Mouse (Mus musculus): ENCODE results near the gene Etv5.

Gene Etv5

DNA sequence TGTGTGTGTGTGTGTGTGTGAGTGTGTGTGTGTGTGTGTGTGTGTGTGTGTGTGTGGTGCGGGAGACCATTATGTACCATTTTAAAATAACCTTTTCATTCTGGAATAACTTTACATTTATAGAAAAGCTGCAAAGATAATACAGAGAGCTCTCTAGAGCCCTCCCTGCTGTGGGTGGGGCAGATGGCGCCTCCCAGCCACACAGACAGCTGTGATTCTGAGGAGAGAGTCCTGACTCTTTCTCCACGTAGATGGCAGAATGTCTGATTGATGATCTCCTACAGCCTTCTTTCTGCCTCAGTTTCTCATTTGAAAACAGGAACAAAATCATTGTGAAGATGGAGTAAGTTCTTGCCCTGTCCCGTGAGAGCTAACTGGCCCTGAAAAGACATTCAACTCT, 91.5 kb downstream of the Etv5 start:
- no peak for DNase-seq (ENCODE audit: low read depth, low spot score)

DNA sequence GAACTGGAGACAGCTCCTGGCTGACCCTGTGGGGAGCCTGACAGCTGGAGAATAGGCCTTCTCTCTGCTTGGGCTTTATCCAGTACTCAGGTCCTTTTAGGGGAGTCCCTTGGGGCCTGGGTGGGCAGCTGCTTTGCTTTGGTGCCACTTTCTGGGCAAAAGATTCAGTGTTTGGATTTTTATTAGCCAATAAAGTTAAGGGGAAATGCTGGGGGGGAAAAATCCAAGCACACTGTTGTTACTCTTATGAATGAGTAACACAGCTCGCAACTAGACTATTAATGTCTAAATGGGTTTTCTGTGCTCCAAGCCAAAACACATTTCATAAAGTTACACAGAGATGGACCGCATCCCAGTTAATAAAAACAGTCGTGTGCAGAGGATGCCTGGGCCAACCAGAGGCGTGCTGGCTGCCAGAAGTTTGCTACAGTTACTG, 98.3 kb downstream of the Etv5 start:
- DNase-seq (ENCODE audit: low read depth, low spot score): no peak

DNA sequence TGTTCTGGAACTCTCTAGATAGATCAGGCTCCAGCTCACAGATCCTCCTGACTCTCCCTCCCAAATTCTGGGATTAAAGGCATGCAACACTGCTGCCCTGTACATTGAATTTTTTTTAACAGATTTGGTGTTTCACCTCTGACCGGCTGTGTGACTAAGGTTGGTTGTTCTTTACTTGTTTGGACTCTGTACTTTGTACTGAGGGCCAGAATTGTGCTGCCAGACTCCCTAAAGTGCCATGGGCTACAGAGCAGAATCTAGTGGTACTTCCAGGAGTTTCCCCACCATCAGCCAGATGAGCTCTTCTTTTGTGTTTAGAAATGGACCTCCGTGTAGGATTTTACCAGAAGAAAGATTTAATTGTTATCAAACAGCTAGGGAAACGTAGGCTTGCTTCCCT, 103.7 kb downstream of the Etv5 start:
- DNase-seq (ENCODE audit: low read depth, low spot score): no peak

Measured in ES-CJ7 (cell line).